Mouse (Mus musculus): ENCODE results near the gene Ptprm.

Ptprm gene

DNA sequence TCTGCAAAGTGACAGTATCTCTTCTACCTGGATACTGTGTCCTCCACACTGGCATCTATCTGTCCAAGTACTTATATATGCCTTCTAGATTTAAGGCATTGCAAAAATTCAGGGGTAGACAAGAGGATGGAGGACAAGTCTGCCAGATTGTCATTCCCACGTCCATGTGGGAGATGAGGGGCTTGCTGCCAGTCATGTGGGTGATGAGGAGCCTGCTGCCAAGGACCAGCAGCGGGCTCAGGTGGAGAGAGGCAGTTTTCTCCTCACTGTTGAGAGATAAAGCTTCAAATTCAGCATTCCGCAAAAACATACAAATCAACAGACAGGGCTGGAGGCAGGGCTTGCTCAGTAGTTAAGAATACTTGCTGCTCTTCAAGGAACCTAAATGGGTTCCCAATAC is 66.8 kb downstream of the Ptprm start:
- in situ Hi-C loops (cut with MboI, MseI) = no loop called here

DNA sequence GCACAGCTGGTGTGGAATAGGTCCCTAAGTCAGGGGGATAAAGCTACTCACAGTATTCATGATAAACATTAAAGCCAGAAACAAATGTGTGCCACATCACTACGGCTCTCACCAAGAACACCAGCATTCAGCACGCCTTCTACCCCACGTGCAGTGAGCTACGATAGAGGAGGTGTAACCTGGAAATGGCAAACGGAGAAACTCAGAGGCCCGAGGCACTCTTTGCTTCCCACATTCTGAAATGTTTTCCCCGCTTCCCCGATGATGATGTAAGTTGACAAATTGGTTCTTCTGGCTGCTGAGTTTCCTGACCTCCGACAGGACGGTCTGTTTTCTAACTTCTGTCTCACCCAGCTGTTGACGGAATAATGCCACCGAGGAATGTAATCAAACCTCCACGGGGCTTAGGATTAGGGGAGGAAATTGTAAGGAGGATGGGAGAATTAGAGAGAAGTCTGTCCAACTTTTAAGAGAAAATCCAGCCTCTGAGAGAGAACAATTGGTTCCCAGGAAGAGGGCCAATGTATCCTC is 72.6 kb downstream of the Ptprm start:
- in situ Hi-C loops (cut with MboI, MseI) = no loop called here

GRCm38 (mm10) chr17:67277124-67277910 is 76.9 kb downstream of the Ptprm start:
- in situ Hi-C loops (cut with MboI, MseI) = no loop called here

DNA sequence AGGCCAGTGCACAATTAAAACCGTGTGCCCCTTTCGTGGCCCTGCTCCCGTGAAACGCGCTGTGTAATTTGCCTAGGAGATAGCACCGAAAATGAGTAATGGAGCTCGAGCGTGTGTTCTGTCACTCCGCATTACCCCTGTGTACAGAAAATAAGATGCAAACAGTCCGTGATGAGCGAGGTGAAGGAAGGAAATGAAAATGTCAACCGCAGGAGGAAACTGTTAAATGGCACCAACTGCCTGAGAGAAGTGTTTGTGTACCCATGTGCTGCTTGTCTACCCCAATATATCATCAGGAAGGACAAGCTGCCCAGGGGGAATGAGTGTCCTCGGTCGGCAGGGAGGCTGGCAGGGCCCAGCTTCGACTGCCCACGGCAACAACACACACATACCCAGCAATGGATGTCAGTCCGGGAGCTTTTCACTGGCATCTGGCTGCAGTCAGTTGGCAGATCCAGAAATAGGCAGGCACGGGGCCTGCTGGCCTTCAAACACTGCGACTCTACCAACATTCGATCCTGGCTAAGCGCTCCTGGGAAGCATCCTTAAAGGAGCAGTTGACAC is 79.6 kb downstream of the Ptprm start:
- in situ Hi-C loops (cut with MboI, MseI) = no loop called here

GRCm38 (mm10) chr17:67272928-67273327 is 81.3 kb downstream of the Ptprm start:
- in situ Hi-C loops (cut with MboI, MseI) = no loop called here

DNA sequence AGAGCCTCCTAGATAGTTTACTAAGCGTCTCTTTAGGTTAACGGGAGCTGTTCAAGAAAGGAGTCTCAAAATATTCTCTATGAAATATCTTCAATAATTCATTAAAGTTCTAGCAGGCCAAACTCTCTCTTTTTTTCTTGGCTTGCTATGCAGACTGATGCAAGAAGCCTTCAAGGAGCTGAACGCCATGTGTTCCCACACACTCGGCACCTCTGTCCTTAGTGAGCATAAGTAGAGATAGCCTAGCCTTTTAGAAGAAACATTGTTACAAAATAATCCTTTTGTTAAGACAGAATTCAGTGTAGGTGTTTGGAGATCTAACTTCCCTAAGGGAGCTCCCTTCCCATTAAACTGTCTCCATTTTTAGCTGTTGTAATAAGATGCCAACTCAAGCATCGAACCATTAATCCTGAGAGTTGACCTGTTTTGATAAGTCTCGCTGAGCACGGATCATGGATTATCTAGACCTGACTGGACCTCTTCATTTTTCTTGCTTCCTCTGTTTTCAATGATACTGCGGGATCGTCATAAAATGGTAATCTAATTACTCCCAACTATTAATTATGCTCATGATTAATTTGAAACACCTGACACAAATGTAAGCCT is 85.7 kb downstream of the Ptprm start:
- in situ Hi-C loops (cut with MboI, MseI) = no loop called here

DNA sequence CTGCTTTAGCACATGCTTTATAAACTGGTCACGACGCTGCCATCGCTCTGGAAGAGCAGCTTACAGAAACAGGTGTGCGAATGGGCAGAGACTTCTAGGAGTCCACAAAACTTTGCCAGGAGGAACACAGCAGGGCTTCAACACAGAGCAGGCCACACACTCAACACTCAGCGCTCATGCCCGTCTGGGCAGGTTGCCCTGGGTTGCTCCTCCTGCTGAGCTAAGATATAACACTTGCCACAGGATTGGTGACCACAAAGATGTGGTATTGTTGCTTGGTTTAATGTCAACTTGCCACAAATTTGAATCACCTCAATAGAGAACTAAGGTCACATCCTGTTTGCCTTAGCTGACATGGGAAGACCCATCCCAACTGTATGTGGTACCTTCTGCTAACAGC is 88.0 kb downstream of the Ptprm start:
- in situ Hi-C loops (cut with MboI, MseI) = no loop called here

DNA sequence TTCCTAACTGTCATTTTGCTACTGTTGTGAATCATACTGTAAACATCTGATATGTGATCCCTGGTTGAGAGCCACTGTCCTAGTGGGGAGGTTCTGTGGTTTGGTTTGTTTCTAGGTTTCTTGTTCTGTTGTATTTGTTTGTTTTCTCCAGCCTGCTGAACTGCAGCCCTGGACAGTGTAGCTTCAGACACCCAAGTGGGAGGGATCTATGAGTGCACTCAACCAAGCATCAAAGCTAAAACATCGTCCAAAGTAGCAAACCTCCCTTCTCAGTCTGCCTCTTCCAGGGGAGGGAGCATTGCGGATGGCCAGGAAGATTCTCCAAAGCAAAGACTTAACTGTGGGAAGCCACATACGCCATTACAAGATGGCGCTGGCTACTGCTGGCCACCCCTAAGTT is 88.7 kb downstream of the Ptprm start:
- in situ Hi-C loops (cut with MboI, MseI) = no loop called here

- in situ Hi-C loops (cut with MboI, MseI) = no loop called here
These were observed 89.5 kb downstream of the Ptprm start for GRCm38 (mm10) chr17:67264716-67265115.

- in situ Hi-C loops (cut with MboI, MseI) = no loop called here
These were observed 91.2 kb downstream of the Ptprm start for GRCm38 (mm10) chr17:67263024-67263423.

GRCm38 (mm10) chr17:67260016-67260415 is 94.2 kb downstream of the Ptprm start:
- in situ Hi-C loops (cut with MboI, MseI) = no loop called here

- in situ Hi-C loops (cut with MboI, MseI) = no loop called here
These were observed 96.5 kb downstream of the Ptprm start for GRCm38 (mm10) chr17:67257780-67258179.

GRCm38 (mm10) chr17:67256171-67256570 is 98.1 kb downstream of the Ptprm start:
- in situ Hi-C loops (cut with MboI, MseI) = no loop called here

DNA sequence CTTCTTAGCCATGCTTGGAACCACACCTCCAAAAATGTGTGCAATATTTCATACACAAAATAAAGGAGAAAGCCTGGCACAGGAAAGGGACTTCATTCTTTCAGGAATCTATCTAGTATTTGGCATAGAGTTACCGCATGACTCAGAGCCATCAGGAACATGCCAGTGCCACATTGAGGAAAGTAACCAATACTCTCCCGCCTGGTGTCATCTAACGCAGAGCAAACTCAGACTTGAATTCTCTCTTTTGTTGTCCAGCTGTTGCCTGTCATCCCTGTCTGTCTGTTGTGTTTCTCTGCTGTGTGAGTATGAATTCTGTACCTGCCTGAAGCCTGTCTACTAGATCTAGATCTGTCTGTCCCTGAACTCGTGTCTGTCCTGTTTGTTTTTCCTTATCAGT is 100.8 kb downstream of the Ptprm start:
- in situ Hi-C loops (cut with MboI, MseI) = no loop called here

DNA sequence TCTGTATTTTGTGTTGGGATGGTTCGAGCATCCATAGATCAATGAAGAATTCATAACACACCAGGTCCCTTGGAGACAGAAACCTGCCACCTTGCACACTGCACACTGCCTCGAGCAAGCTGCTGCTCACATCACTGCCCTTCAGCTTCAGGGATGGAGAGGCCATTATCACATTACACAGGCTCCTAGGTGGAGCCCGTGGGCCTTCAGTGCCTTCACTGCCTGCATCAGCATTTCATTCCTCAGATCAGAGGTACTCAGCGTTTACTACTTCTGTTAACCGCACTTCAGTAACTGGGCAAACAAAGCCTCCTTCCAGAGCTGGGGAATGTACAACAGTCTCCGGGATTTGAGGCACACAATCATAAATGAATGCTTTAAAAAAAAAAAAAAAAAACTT is 101.3 kb downstream of the Ptprm start:
- in situ Hi-C loops (cut with MboI, MseI) = no loop called here

GRCm38 (mm10) chr17:67245273-67245875 is 108.9 kb downstream of the Ptprm start:
- in situ Hi-C loops (cut with MboI, MseI) = no loop called here

DNA sequence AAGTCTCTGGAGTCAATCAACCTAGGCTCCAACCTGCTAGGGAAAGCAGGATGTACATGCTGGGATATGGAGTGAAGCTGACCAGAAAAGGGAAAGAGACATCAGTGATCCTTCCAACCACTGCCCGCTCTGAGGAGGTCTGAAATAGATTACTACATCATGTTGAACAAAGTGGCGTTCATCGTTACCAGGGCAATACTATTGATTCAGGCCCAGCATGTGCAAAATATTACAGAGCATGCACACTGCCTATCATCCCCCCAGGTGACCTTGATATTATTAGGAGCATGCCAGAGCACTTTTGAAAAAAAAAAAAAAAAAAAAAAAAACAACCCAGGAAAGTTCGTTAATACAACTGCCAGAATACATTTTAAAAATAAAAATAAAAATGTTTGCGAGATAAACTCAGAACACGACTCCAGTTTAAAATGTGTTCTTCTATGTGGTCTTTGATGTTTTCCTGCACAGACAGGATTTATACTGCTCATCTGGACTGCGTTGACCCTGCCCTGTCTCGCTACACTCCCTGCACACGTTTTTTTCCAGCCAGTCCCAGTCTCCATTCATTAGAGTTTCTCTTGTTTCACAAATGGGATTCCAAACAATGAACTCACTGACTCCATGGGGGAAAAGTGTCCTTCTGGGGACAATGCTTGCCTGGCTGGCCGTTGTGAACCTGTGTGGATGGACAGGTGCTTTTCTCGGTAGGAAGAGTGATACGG is 111.3 kb downstream of the Ptprm start:
- in situ Hi-C loops (cut with MboI, MseI) = no loop called here

DNA sequence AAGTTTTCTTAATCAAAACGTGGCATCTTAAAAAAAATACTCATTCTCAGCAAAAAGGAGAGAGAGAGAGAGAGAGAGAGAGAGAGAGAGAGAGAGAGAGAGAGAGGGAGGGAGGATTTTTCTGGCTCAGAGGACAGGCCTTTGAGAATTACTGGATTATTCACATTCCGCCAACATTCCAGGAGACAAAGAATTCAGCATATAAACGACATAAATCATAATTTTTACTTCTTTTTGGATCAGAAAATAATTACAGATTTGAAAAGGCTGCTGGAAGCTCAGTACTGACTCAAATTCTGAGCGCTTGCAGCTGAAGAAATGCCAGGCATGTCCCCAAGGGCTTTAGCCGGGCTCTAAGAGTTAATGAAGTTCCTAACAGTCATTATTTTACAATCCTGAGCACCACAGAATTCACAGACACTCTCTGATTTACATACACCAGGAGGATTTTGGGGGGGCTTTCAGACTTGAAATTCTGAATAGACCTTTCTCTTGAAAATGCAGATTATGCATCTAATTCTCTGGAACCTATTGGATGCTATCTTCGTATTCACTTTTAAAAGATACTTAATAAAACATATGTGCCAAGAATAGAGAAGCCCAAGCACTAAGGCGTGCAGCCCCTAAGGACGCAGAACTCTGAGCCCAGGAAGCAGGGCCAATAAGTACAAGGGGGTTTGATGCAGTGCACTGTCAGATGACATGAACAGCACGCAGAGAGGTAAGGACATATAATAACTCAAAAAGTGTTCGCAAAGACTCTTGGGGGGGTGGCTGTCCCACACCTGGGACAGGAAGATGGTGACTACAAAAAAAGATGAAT is 112.1 kb downstream of the Ptprm start:
- in situ Hi-C loops (cut with MboI, MseI) = no loop called here

GRCm38 (mm10) chr17:67238866-67239265 is 115.4 kb downstream of the Ptprm start:
- in situ Hi-C loops (cut with MboI, MseI) = no loop called here

GRCm38 (mm10) chr17:67237407-67237806 is 116.8 kb downstream of the Ptprm start:
- in situ Hi-C loops (cut with MboI, MseI) = no loop called here

DNA sequence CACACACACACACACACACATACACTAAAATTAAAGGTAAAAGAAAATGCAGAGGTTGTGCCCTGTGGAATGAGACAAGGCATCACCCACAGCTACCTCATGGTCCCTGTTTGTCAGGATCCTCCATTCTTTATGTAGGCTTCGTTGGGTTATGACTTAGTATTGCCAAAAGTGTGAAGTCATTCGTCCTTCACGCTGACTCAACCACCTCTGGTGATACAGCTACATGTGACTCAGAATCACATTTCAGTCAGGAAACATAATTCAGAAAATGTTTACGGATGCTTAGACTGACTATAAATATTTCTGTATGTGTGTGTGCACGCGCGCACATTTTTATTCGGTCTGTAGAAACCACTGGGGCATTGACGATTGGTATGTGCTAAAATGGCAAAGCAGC is 121.2 kb downstream of the Ptprm start:
- in situ Hi-C loops (cut with MboI, MseI) = no loop called here
